Mouse (Mus musculus): ENCODE measurements at regions not wholly inside any gene's neighbourhood (a gene's known extent, or its start where the extent isn't known, plus 50 kb on each side); places are given as distances from the start of the nearest gene placed in this dataset.
A peak's percentile ranks its signal among the peaks of the same experiment; 100 is the strongest.

DNA sequence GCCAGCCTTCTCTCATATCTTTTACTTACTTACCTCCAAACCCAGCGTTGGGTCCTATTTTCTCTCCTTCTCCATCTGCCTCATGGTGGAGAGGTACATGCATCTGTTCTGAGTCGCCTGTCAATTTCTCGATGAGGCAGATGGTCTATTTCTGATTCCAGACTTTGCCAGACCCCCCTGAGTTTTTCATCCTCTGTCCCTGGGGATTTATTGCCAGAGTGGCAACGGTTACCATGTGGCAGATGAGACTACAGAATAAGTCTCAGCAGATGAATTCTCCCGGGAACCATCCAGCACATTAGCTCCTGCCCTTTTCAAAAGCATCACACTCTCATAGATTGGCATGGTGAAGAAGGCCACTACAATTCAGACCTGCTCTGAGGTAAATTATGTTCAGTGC lies 819.7 kb upstream of the Acvr2a start:
- Histone ChIP-seq H3K9ac (replicated peaks) (no peak overlapping the region), H3K4me3 (no peak overlapping the region)

DNA sequence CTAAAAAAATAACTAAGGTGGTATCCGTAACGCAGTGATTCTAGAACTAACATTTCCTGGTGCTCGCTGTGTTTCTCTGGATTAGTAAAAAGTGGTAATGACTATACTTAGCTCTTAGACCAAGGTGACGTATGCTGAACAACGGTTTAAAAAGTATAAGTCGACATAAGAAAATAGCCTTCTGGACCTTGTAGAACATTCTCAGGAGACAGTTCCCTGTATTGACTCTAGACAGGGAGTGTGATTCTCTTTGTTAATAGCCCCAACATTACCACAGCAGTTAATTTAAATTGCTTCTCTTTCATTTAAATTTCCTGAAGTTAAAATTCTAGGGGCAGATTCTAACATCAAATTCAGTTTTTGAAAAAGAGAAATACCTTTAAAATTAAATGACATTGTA lies 812.7 kb upstream of the Acvr2a start:
- no peak for ATAC-seq (replicated peaks)
- H3K4me2 ChIP-seq (replicated peaks): no peak overlapping the region
- H3K27ac ChIP-seq (replicated peaks): no peak overlapping the region
- H3K36me3 ChIP-seq: no peaks in the 10 kb centered on the region
- no peaks in the 10 kb centered on the region for H3K27me3 ChIP-seq
- H3K4me1 ChIP-seq: no peaks in the 10 kb centered on the region
- WGBS: 88% methylated on average over 6 of the region's 6 CpGs
- no peaks in the 10 kb centered on the region for H3K9me3 ChIP-seq
- H3K9ac ChIP-seq (replicated peaks): no peak overlapping the region
- H3K4me3 ChIP-seq: no peak overlapping the region

More for the DNA sequence above, 819.7 kb upstream of the Acvr2a start:
- H3K4me1 ChIP-seq: no peaks in the 10 kb centered on the region
- H3K9me3 ChIP-seq: no peaks in the 10 kb centered on the region
- WGBS: 59% methylated on average over 5 of the region's 5 CpGs
- no peaks in the 10 kb centered on the region for H3K36me3 ChIP-seq
- H3K27me3 ChIP-seq: no peaks in the 10 kb centered on the region
- H3K4me2 ChIP-seq (replicated peaks): no peak overlapping the region
- no peak overlapping the region for H3K27ac ChIP-seq (replicated peaks)
- peak; percentile 72; the same call in 1 of the 2 replicates for ATAC-seq (replicated peaks)

DNA sequence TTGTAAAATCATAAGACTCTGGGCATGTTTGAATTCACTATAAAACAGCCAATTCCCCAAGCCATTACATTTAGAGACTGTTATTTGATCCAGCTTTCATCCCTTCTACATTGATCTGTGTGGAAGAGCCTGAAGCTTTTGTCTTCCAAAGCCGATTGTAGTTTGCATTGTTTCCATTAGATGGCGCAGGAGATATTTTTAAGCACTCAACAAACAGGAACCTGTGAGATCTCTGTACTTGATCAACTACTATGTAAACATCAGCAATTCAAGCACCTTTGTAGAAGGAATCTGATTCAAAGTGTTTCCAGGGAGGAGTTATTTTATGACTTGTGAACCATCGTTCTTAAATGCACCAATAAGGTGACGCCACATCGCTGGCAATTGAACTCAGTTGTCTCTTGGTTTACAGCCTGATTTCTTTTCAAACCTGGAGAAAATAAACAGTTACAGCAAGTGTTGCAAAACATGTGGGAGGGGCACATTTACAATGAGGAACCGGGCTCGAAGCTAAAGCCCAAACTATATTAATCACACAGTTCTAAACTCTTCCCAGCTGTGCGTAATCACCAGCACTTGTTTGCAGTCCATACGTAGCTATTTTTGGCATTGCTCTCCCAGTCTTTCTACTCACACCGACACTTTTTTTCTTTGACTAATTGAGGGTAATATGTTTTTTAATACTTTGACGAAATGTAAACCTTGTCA lies 812.0 kb upstream of the Acvr2a start:
- Histone ChIP-seq H3K36me3 (no peaks in the 10 kb centered on the region), H3K4me3 (no peak overlapping the region), H3K27ac (replicated peaks) (no peak overlapping the region), H3K4me2 (replicated peaks) (no peak overlapping the region), H3K9me3 (no peaks in the 10 kb centered on the region), H3K9ac (replicated peaks) (no peak overlapping the region), H3K27me3 (no peaks in the 10 kb centered on the region), H3K4me1 (no peaks in the 10 kb centered on the region)
- ATAC-seq (replicated peaks): peak; percentile 84
- 52% methylated on average over 11 of the region's 11 CpGs for WGBS

DNA sequence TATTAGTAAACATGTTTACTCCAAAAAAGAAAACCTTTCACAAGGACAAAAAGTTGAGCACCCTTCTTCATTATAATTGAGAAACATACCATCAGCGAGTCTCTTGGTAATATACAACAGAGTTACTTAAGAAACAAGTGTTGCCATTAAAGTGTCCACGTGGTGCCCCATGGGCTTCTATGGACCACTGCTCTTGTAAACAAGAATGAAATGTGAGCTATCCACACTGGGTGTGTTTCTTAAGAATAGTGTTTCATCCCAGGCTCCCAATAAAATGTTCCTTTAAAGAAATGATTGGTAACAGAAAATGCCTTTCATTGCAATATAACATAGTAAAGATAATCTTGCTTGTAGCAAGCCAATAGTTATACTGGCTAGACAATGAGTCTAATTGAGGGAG lies 803.6 kb upstream of the Acvr2a start:
- Histone ChIP-seq H3K9me3 (no peaks in the 10 kb centered on the region), H3K4me3 (no peak overlapping the region), H3K4me2 (replicated peaks) (no peak overlapping the region), H3K36me3 (no peaks in the 10 kb centered on the region), H3K4me1 (no peaks in the 10 kb centered on the region), H3K27me3 (no peaks in the 10 kb centered on the region), H3K9ac (replicated peaks) (no peak overlapping the region), H3K27ac (replicated peaks) (no peak overlapping the region)
- 85% methylated on average over 2 of the region's 2 CpGs for WGBS
- no peak for ATAC-seq (replicated peaks)

DNA sequence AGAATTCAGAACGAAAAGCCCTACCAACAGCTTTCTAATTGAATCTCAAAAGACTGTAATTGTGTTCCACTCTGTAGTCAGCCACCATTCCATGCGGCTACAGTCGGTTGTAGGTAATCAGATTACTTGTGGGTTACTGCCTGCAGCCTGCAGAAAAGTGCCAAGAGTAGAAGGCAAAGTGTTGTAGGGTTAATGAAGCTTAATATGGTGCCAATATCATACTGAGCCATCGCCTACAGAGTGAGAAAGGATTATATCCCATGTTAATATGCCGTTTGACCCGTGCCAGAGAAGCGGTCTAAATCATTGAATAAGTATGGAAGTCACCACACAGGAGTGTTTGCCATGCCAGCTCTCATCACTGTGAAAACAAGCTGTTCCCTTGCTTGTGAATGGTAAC lies 786.4 kb upstream of the Acvr2a start:
- ATAC-seq (replicated peaks): peak; percentile 70
- Histone ChIP-seq H3K4me1 (no peaks in the 10 kb centered on the region), H3K9me3 (no peaks in the 10 kb centered on the region), H3K27ac (replicated peaks) (no peak overlapping the region), H3K9ac (replicated peaks) (no peak overlapping the region), H3K36me3 (no peaks in the 10 kb centered on the region), H3K4me3 (no peak overlapping the region), H3K27me3 (no peaks in the 10 kb centered on the region), H3K4me2 (replicated peaks) (no peak overlapping the region)
- 60% methylated on average over 7 of the region's 7 CpGs for WGBS

DNA sequence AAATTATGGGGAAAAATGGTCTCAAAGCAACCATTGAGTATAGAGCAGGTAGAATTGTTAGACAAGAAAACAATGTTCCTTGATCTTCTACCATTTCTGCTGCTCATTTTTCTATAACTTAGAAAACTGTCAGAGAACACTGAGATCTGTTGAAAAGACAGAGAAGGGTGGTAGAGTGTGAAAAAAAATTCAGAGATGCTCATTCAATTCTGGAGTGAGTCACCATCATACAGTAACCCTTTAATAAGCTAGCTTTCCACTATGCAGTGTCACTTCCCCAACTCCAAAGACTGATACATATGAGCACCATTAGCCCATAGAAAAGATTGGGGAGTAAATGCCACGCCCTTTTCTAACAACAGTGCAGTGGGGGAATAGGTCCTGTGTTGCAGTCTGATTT lies 752.5 kb upstream of the Acvr2a start:
- no peak for ATAC-seq (replicated peaks)
- Histone ChIP-seq H3K27me3 (no peaks in the 10 kb centered on the region), H3K9ac (replicated peaks) (no peak overlapping the region), H3K27ac (replicated peaks) (no peak overlapping the region), H3K36me3 (no peaks in the 10 kb centered on the region), H3K4me3 (no peak overlapping the region), H3K4me1 (peaks cover 9% of the 10 kb centered on the region; the same call in 1 of the 2 replicates), H3K9me3 (no peaks in the 10 kb centered on the region), H3K4me2 (replicated peaks) (no peak overlapping the region)
- 54% methylated on average over 1 of the region's 1 CpGs for WGBS

DNA sequence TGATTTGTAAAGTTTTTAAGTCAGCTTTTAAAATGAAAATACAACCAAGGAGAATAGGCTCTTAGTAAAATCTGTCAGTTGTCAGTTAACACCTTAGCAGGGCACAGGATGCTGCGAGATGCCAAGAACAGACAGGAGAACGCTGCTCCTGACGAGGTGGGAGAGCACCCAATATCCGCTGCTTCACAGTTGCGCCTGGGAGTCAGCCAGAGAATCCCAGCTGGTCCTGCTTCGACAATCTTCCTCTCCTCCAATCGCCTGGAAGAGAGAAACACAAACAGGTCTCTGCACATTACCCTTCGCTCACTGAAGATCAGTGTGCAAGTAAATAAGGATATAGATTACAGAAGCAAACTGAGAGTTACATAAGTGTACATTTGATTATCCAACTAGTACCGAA lies 750.5 kb upstream of the Acvr2a start:
- Histone ChIP-seq H3K27me3 (no peaks in the 10 kb centered on the region), H3K9ac (replicated peaks) (no peak overlapping the region), H3K4me2 (replicated peaks) (no peak overlapping the region), H3K9me3 (no peaks in the 10 kb centered on the region), H3K36me3 (no peaks in the 10 kb centered on the region), H3K4me3 (no peak overlapping the region), H3K27ac (replicated peaks) (no peak overlapping the region), H3K4me1 (peaks cover 9% of the 10 kb centered on the region; the same call in 1 of the 2 replicates)
- 54% methylated on average over 9 of the region's 9 CpGs for WGBS
- peak; percentile 70 for ATAC-seq (replicated peaks)

DNA sequence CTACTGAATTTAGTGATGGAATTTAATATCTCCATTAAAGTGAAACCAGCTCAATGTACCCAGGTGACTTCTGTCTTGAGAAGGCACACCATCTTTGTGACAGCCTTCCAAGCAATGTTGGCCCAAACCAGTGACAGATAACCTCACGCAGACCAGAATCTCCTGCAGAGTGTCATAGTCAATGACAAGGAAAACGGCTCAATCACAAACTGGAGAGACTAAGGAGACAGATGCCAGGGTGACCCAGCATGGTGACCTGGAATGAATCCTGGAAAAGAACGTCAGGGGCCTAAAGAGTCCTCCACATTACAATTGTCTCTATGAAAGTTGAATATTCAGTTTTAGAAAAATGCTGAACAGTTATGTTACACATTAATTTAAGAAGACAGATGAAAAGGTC lies 748.7 kb upstream of the Acvr2a start:
- H3K27ac ChIP-seq (replicated peaks): no peak overlapping the region
- ATAC-seq (replicated peaks): no peak
- WGBS: 73% methylated on average over 3 of the region's 3 CpGs

DNA sequence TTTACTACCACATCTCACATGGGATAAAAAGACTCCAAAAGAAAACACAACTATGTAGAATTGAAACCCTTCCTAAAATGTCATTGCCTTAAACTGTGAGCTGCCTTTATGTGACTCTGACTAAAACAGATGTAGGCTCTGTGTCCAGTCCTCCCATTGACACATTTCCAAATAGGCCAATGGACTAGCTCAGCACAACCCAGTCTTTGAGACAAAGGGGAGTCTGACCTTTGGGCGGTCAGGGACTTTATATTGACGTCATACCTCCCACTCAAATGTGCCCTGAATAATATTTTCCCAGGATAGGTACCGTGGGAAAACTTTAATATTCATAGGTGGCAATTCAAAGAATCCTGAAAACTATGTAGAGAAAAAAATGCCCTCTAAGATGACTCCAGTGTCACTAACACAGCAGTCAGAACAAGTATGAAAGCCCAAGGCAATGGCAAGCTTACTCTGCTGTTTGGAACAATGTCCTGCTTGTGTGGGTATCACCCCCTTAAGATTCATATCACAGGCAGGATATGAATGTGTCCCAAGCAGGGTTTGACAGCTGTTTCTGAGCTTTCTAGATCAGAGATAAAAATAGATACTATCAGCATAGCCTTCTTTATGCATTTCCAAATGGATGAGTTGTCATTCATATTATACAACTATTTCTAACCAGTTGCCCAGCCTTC lies 731.6 kb upstream of the Acvr2a start:
- Histone ChIP-seq H3K4me1 (no peaks in the 10 kb centered on the region), H3K27me3 (no peaks in the 10 kb centered on the region), H3K36me3 (no peaks in the 10 kb centered on the region), H3K9me3 (no peaks in the 10 kb centered on the region), H3K4me3 (no peak overlapping the region), H3K9ac (replicated peaks) (no peak overlapping the region), H3K4me2 (replicated peaks) (no peak overlapping the region), H3K27ac (replicated peaks) (no peak overlapping the region)
- 60% methylated on average over 3 of the region's 3 CpGs for WGBS
- ATAC-seq (replicated peaks): no peak

More for the DNA sequence above, 748.7 kb upstream of the Acvr2a start:
- H3K4me1 ChIP-seq: peaks cover 9% of the 10 kb centered on the region; the same call in 1 of the 2 replicates
- H3K4me2 ChIP-seq (replicated peaks): no peak overlapping the region
- H3K9me3 ChIP-seq: no peaks in the 10 kb centered on the region
- no peak overlapping the region for H3K9ac ChIP-seq (replicated peaks)
- H3K36me3 ChIP-seq: no peaks in the 10 kb centered on the region
- H3K4me3 ChIP-seq: no peak overlapping the region
- H3K27me3 ChIP-seq: no peaks in the 10 kb centered on the region

DNA sequence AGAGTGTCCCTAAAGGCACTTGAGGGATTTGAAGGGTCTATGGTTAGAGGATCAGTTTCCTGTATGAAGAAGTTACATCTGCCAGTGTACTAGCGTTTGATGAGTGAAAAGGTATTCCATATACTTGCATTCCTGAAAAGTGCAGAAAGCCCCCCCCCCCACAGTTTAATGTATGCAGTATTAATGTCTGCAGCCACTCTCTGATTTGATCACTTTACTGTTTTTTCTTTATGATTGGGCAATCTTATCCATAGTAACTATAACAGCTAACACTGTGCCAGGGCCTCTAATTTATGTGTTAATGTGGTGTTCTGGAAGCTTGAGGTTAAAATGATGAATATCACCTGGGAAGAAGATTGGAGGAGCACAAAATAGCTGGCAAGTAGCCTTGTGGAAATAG lies 715.6 kb upstream of the Acvr2a start:
- 46% methylated on average over 1 of the region's 1 CpGs for WGBS
- H3K4me2 ChIP-seq (replicated peaks): no peak overlapping the region
- no peak overlapping the region for H3K4me3 ChIP-seq
- H3K36me3 ChIP-seq: no peaks in the 10 kb centered on the region
- peak; percentile 25; the same call in 1 of the 2 replicates for ATAC-seq (replicated peaks)
- peak overlapping the region; percentile 73; the same call in 1 of the 2 replicates for H3K27ac ChIP-seq (replicated peaks)
- H3K9ac ChIP-seq (replicated peaks): no peak overlapping the region
- no peaks in the 10 kb centered on the region for H3K9me3 ChIP-seq
- peaks cover 24% of the 10 kb centered on the region for H3K4me1 ChIP-seq
- H3K27me3 ChIP-seq: no peaks in the 10 kb centered on the region

DNA sequence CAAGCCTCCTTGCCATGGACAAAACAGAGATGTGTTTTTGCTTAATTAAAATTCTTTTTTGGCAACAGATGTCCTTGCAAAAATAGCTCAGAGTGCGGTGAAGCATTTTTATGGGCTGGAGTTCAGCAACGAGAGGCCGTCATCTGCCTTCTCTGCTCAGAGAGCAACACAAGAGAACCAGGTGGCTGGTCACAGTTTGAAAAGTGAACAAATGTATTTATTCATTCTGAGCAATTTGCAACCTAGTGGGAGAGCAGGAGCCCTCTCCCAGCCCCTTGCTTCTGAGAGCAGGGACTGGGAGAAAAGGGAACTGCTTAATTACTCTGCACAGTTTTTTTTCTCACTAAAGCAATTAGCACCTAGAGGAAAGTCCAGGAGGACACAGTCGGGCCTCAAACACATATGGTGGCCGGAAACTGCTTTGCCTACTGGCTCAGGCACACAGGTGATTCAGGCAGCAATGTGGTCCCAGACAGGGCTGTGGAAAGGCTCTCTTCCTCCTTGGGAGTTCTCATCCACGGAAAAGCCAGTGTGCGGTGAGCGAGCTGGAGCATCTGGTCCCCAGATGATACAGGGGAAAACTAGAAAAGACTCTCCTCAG lies 714.9 kb upstream of the Acvr2a start:
- no peaks in the 10 kb centered on the region for H3K27me3 ChIP-seq
- H3K27ac ChIP-seq (replicated peaks): peak overlapping the region; percentile 73
- H3K9ac ChIP-seq (replicated peaks): no peak overlapping the region
- H3K9me3 ChIP-seq: no peaks in the 10 kb centered on the region
- H3K4me3 ChIP-seq: no peak overlapping the region
- no peaks in the 10 kb centered on the region for H3K36me3 ChIP-seq
- peaks cover 24% of the 10 kb centered on the region for H3K4me1 ChIP-seq
- H3K4me2 ChIP-seq (replicated peaks): no peak overlapping the region
- ATAC-seq (replicated peaks): peak; percentile 96
- WGBS: 14% methylated on average over 8 of the region's 8 CpGs

DNA sequence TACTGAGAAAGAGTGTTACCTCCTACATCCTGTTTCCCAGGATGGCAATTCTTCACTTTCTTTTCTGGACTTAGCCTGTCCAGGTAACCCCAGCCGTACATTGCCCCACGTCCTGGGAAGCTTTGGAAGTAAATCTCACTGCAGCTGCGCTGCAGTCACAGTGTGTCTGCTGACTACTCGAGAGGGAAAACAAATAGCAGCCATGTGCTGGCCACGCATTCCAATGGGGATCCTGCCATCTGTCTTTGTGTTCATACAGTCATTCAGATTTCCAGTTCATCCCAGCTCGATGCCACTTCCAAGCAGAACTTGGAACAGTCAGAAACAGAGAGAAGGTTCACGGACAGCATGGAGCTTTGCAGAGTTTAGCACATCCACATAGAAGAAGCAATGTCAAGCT lies 690.2 kb upstream of the Acvr2a start:
- no peak overlapping the region for H3K9ac ChIP-seq (replicated peaks)
- H3K27ac ChIP-seq (replicated peaks): no peak overlapping the region
- WGBS: 29% methylated on average over 7 of the region's 7 CpGs
- H3K27me3 ChIP-seq: no peaks in the 10 kb centered on the region
- H3K9me3 ChIP-seq: no peaks in the 10 kb centered on the region
- 0 out of 2 replicates have a peak, but pooled peaks cover 4% of the 10 kb centered on the region for H3K4me1 ChIP-seq
- no peak overlapping the region for H3K4me2 ChIP-seq (replicated peaks)
- no peak overlapping the region for H3K4me3 ChIP-seq
- peak; percentile 69; the same call in 1 of the 2 replicates for ATAC-seq (replicated peaks)
- H3K36me3 ChIP-seq: no peaks in the 10 kb centered on the region

Measured in forebrain, embryonic 15.5 days (tissue).